18 mouse cellular contexts compared by ENCODE assay signal in the genomic region with DNA sequence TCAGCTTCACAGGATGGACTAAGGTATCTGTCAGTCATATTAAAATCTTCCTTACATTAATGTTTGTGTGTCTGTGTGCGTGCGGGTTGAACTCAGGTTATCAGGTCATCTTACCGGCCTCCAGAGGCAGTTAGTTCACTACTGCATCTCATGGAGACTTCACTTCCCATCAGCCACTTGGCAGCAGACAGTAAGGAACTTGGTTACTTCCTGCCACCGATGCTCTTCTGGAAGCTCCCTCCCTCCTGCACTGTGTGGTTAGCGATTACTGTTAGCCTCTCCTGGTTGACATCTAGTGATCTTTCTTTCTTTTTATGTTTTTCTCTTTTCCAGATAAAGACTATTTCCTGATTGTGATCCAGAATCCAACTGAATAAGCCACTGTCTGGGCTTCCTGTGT.
"Had no signal": no experiment of that assay in that cellular context is flagged by ENCODE, and none has a peak within 500 bp of the region (broad histone marks: within the 10 kb centered on the region; RNA-seq: fewer than 3 reads in every experiment).

No protein-coding gene starts in this region.

- H3K27ac ChIP-seq: lung, embryonic 15.5 days; macrophage; midbrain, embryonic 13.5 days; midbrain, embryonic 15.5 days; neural tube, embryonic 12.5 days; stomach, embryonic 15.5 days; stomach, postnatal 0 days had no signal

- H3K27me3 ChIP-seq: lung, embryonic 15.5 days; megakaryocyte, embryonic 14.5 days; midbrain, embryonic 13.5 days; midbrain, embryonic 15.5 days; neural tube, embryonic 12.5 days; stomach, embryonic 15.5 days had no signal

- H3K4me3 ChIP-seq: lung, embryonic 15.5 days; megakaryocyte, embryonic 14.5 days; midbrain, embryonic 13.5 days; midbrain, embryonic 15.5 days; neural tube, embryonic 12.5 days; stomach, embryonic 15.5 days had no signal

- DNase-seq: liver, postnatal 0 days; lung, adult 2 months; lung, postnatal 14 days; lung, postnatal 36 days; right cerebral cortex, postnatal 14 days; thymus, adult 2 months; thymus, postnatal 25 days; thymus, postnatal 4 days had no signal

- H3K4me2 ChIP-seq: lung, embryonic 15.5 days; midbrain, embryonic 11.5 days; midbrain, embryonic 13.5 days; midbrain, embryonic 15.5 days; neural tube, embryonic 12.5 days; stomach, embryonic 15.5 days had no signal

- H3K9ac ChIP-seq: liver, postnatal 0 days; lung, embryonic 15.5 days; midbrain, embryonic 13.5 days; midbrain, embryonic 15.5 days; neural tube, embryonic 12.5 days; stomach, embryonic 15.5 days had no signal

- H3K9me3 ChIP-seq: lung, embryonic 15.5 days; megakaryocyte, embryonic 14.5 days; midbrain, embryonic 13.5 days; midbrain, embryonic 15.5 days; neural tube, embryonic 12.5 days; stomach, embryonic 15.5 days had no signal

- ATAC-seq: liver, postnatal 0 days; lung, postnatal 0 days; midbrain, embryonic 13.5 days; midbrain, embryonic 15.5 days had no signal

- H3K4me1 ChIP-seq: lung, embryonic 15.5 days; midbrain, embryonic 13.5 days; midbrain, embryonic 15.5 days; neural tube, embryonic 12.5 days; stomach, embryonic 15.5 days had no signal
